Mouse (Mus musculus) lung, embryonic 16.5 days (tissue): ENCODE measurements around the gene Asic1. TPM values are rescaled to one million over a fixed set of nuclear protein-coding genes. Genes with fewer than 3 reads are reported as not detected.

Experiments used
- ATAC-seq: fragments of 200-750 bp; cut with Nextera tagmentation; 2 replicates; pipeline ENCODE4 v1.8.0; 2017; ENCODE audit warnings: low read depth, mild to moderate bottlenecking, moderate library complexity
- H3K27ac ChIP-seq: fragments of 300-500 bp; sonication (generic); 2 replicates; pipeline ENCODE4 v1.5.1; 2014; ENCODE audit warnings: mild to moderate bottlenecking, control low read depth, low read length
- H3K27me3 ChIP-seq: fragments of 300-500 bp; sonication (generic); 2 replicates; pipeline ENCODE4 v1.6.1; 2014; ENCODE audit warnings: low read depth, low read length, mixed read lengths; ENCODE audit not compliant: control insufficient read depth, insufficient read depth
- H3K36me3 ChIP-seq: fragments of 300-500 bp; sonication (generic); 2 replicates; pipeline ENCODE4 v1.6.1; 2014; ENCODE audit warnings: low read length; ENCODE audit not compliant: control insufficient read depth, insufficient read depth
- H3K4me1 ChIP-seq: fragments of 300-500 bp; sonication (generic); replicated peaks from 2 replicates; pipeline ENCODE4 v1.6.1; 2014; ENCODE audit warnings: low read length, mixed read lengths; ENCODE audit not compliant: control insufficient read depth, insufficient read depth
- H3K4me2 ChIP-seq: fragments of 300-500 bp; sonication (generic); 2 replicates; pipeline ENCODE4 v1.6.1; 2014; ENCODE audit warnings: low read depth, low read length, control low read depth
- H3K4me3 ChIP-seq: fragments of 300-500 bp; sonication (generic); 2 replicates; pipeline ENCODE4 v1.5.1; 2014; ENCODE audit warnings: mild to moderate bottlenecking, low read length, control low read depth
- H3K9ac ChIP-seq: fragments of 300-500 bp; sonication (generic); 2 replicates; pipeline ENCODE4 v1.6.1; 2014; ENCODE audit warnings: low read length, control low read depth
- H3K9me3 ChIP-seq: fragments of 300-500 bp; sonication (generic); 2 replicates; pipeline ENCODE4 v1.6.1; 2016; ENCODE audit warnings: low read length; ENCODE audit not compliant: control insufficient read depth
- WGBS: fragments of 180-500 bp; shearing (Covaris S2); extraction: QIAGEN DNeasy Blood & Tissue Kit; methylation state at CpG from one replicate; pipeline ENCODE4 v1.1.7; 2014; 5-methylcytosine and 5-hydroxymethylcytosine counted together
- polyA plus RNA-seq: library from polyadenylated mRNA; unstranded; fragments of >200 nt; fragmentation: Nextera tagmentation; extraction: Ambion mirVana; gene quantifications from 2 replicates; pipeline ENCODE4 v1.2.1, GENCODE M21; 2015

Gene Asic1
- 1.6 and 1.7 TPM in 2 replicates for polyA plus RNA-seq

GRCm38 (mm10) chr15:99670154-99670821, at the start of gene Asic1:
TSS of gene Asic1 (plus strand) at chr15:99670368.
- WGBS = under 1% methylated on average over 51 of the region's 74 CpGs
- no peaks in the 10 kb centered on the region for H3K36me3 ChIP-seq
- H3K4me1 ChIP-seq = peaks cover 7% of the 10 kb centered on the region
- H3K27ac ChIP-seq = no peak within 1 kb of the TSS
- no peaks in the 10 kb centered on the region for H3K9me3 ChIP-seq
- peak; percentile 83 for ATAC-seq
- peaks cover 59% of the 10 kb centered on the region for H3K27me3 ChIP-seq
- H3K4me3 ChIP-seq = peak within 1 kb of the TSS; percentile 60
- peak within 1 kb of the TSS; percentile 97 for H3K4me2 ChIP-seq
- peak within 1 kb of the TSS; percentile 63 for H3K9ac ChIP-seq

DNA sequence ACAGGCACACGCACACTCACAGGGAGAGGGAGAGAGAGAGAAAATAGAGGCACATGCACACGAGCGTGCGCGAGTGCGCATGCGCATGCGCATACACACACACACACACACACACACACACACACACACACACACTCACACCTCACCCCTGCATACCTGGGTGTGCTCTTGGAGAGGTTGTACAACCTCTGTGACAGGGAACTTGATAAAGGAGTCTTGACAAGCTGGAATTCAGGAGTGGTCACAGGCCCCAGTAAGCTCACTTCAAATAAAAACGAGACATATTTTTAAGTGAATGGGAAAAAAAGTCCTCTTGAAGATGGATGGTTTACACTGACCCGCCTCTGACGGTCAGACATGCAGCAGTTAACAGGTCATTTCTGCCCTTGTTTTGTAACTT, 48.1 kb upstream of the Asic1 start:
- ATAC-seq = no peak
- no peak overlapping the region for H3K4me3 ChIP-seq
- no peak overlapping the region for H3K4me2 ChIP-seq
- H3K9ac ChIP-seq = no peak overlapping the region
- peaks cover 48% of the 10 kb centered on the region for H3K36me3 ChIP-seq
- H3K4me1 ChIP-seq = no peaks in the 10 kb centered on the region
- WGBS = 84% methylated on average over 11 of the region's 11 CpGs
- no peaks in the 10 kb centered on the region for H3K27me3 ChIP-seq
- no peak overlapping the region for H3K27ac ChIP-seq
- H3K9me3 ChIP-seq = no peaks in the 10 kb centered on the region

GRCm38 (mm10) chr15:99631618-99632017, 38.5 kb upstream of the Asic1 start:
- no peak overlapping the region for H3K27ac ChIP-seq
- no peaks in the 10 kb centered on the region for H3K27me3 ChIP-seq
- no peaks in the 10 kb centered on the region for H3K9me3 ChIP-seq
- H3K9ac ChIP-seq = no peak overlapping the region
- peaks cover 71% of the 10 kb centered on the region for H3K36me3 ChIP-seq
- H3K4me3 ChIP-seq = no peak overlapping the region
- no peak for ATAC-seq
- H3K4me2 ChIP-seq = no peak overlapping the region
- H3K4me1 ChIP-seq = no peaks in the 10 kb centered on the region

GRCm38 (mm10) chr15:99634702-99635101, 35.5 kb upstream of the Asic1 start:
- H3K4me3 ChIP-seq = no peak overlapping the region
- H3K27ac ChIP-seq = no peak overlapping the region
- H3K27me3 ChIP-seq = no peaks in the 10 kb centered on the region
- no peak overlapping the region for H3K4me2 ChIP-seq
- ATAC-seq = no peak
- no peak overlapping the region for H3K9ac ChIP-seq
- H3K36me3 ChIP-seq = peaks cover 73% of the 10 kb centered on the region
- no peaks in the 10 kb centered on the region for H3K9me3 ChIP-seq
- WGBS = 92% methylated on average over 7 of the region's 7 CpGs
- no peaks in the 10 kb centered on the region for H3K4me1 ChIP-seq

- Histone ChIP-seq H3K9me3 (no peaks in the 10 kb centered on the region), H3K4me3 (no peak overlapping the region), H3K27ac (no peak overlapping the region), H3K9ac (no peak overlapping the region), H3K4me2 (no peak overlapping the region), H3K27me3 (no peaks in the 10 kb centered on the region), H3K4me1 (no peaks in the 10 kb centered on the region), H3K36me3 (peaks cover 55% of the 10 kb centered on the region)
- ATAC-seq = no peak
- 85% methylated on average over 12 of the region's 12 CpGs for WGBS
Measured at GRCm38 (mm10) chr15:99637405-99638123, 32.6 kb upstream of the Asic1 start.

GRCm38 (mm10) chr15:99638124-99638485, 32.1 kb upstream of the Asic1 start:
- Histone ChIP-seq H3K36me3 (peaks cover 50% of the 10 kb centered on the region), H3K4me2 (no peak overlapping the region), H3K27ac (no peak overlapping the region), H3K27me3 (no peaks in the 10 kb centered on the region), H3K9ac (no peak overlapping the region), H3K4me3 (no peak overlapping the region), H3K9me3 (no peaks in the 10 kb centered on the region), H3K4me1 (no peaks in the 10 kb centered on the region)
- 87% methylated on average over 5 of the region's 5 CpGs for WGBS
- ATAC-seq = no peak

DNA sequence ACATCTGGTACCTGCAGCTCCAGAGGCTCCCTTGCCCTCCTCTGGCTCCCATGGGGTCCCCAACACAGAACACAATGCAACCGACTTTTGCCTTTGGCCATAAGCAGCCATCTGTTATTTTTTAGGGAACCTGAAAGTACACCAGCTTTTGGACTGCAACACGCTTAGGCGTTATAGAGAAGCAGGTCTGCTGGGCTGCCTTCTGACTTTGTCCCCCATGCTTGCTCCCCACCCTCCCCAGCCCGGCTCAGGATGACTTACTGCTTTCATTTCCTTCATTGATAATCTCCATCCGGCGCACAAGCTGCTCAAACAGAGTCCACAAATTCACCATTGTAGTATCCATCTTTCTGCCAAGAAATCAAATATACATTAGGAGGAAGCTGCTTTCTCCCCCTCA, 27.5 kb upstream of the Asic1 start:
- H3K27ac ChIP-seq = no peak overlapping the region
- 64% methylated on average over 6 of the region's 6 CpGs for WGBS
- no peak overlapping the region for H3K4me2 ChIP-seq
- ATAC-seq = no peak
- H3K36me3 ChIP-seq = peaks cover 16% of the 10 kb centered on the region
- no peak overlapping the region for H3K9ac ChIP-seq
- no peaks in the 10 kb centered on the region for H3K9me3 ChIP-seq
- H3K4me3 ChIP-seq = no peak overlapping the region
- H3K4me1 ChIP-seq = 0 out of 2 replicates have a peak, but pooled peaks cover 8% of the 10 kb centered on the region
- H3K27me3 ChIP-seq = no peaks in the 10 kb centered on the region

DNA sequence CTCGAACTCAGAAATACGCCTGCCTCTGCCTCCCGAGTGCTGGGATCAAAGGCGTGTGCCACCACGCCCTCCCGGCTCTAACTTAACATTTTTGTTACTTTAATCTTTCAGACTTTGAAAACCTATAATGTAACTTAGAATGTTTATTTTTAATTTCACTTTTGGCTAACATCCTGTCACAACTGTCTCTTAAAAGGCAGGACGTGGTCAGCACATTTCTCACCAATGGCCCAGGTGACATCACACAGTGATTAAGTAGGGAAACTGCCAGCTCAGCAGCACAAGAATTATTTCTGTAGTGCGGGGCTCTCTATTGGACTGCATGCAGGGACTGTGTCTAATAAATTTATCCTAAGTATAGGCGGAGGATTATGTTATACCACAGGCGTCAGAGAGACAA, 26.3 kb upstream of the Asic1 start:
- Histone ChIP-seq H3K4me3 (no peak overlapping the region), H3K27me3 (no peaks in the 10 kb centered on the region), H3K9ac (no peak overlapping the region), H3K27ac (no peak overlapping the region), H3K9me3 (no peaks in the 10 kb centered on the region), H3K4me2 (no peak overlapping the region), H3K4me1 (peaks cover 14% of the 10 kb centered on the region), H3K36me3 (peaks cover 11% of the 10 kb centered on the region)
- 73% methylated on average over 10 of the region's 10 CpGs for WGBS
- ATAC-seq = no peak

DNA sequence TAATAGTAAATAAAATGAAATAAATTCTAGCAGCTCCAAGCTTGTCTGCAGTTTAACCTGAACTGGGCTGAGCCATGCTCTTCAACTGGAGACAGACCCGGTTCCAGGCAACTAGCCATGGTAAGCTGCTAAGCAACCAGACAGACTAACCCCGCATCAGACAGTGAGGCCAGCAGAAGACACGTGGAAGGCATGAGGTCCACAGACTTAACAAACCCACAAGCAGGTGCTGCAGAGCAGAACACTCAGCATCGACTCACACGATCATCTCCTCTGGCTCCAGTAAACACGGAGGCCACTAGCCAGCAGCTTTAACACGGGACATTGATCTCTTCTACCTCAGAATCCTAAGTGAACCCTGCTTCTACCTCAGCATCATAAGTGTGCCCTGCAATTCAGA, 25.4 kb upstream of the Asic1 start:
- no peak overlapping the region for H3K27ac ChIP-seq
- peaks cover 6% of the 10 kb centered on the region for H3K36me3 ChIP-seq
- H3K9me3 ChIP-seq = no peaks in the 10 kb centered on the region
- no peak overlapping the region for H3K4me2 ChIP-seq
- WGBS = 54% methylated on average over 7 of the region's 7 CpGs
- no peaks in the 10 kb centered on the region for H3K27me3 ChIP-seq
- H3K4me3 ChIP-seq = no peak overlapping the region
- no peak overlapping the region for H3K9ac ChIP-seq
- peaks cover 23% of the 10 kb centered on the region for H3K4me1 ChIP-seq
- ATAC-seq = no peak
